Mouse (Mus musculus) megakaryocyte-erythroid progenitor cell, adult 5-6 weeks (primary cell): ENCODE data around the gene AA467197. TPM values are rescaled to one million over a fixed set of nuclear protein-coding genes. Genes with fewer than 3 reads are reported as not detected.

Experiments used
- ATAC-seq: replicated peaks from 2 replicates; pipeline ENCODE4 v1.8.0; 2016; ENCODE audit warnings: mild to moderate bottlenecking, inconsistent platforms; ENCODE audit not compliant: severe bottlenecking, poor library complexity, low FRiP score, low TSS enrichment
- total RNA-seq, 2 experiments: library from RNA; stranded (forward) in 1 of 2; stranded (reverse) in 1 of 2; fragments of 200-1000, 215-1000 nt in 1 of 2; fragments of >200 nt in 1 of 2; fragmentation: Nextera tagmentation in 1 of 2; gene quantifications; 2 replicates each; pipeline ENCODE4 v1.2.3; 2014 to 2017

The AA467197 gene
- total RNA-seq, 2 experiments from 2014 or later, result 2.6 TPM; not detected in 1

DNA sequence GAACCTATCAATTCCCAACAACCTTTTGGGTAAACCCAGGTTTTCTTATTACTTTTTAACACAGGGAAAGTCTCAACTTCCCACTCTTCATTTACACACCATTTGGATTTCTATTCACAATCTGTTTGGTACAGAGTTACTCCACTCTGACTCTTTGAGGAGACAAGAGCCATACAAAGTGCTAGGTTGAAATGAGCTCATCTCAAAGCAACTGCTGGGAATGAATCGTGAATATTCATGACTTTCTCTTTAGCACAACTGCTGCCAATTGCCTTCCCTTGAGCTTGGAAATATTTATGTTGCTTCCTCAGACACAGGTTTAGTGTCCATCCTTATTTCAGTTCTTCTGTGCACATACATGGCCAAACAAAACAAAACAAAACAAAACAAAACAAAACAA, 46.9 kb downstream of the AA467197 start:
- no peak for ATAC-seq

DNA sequence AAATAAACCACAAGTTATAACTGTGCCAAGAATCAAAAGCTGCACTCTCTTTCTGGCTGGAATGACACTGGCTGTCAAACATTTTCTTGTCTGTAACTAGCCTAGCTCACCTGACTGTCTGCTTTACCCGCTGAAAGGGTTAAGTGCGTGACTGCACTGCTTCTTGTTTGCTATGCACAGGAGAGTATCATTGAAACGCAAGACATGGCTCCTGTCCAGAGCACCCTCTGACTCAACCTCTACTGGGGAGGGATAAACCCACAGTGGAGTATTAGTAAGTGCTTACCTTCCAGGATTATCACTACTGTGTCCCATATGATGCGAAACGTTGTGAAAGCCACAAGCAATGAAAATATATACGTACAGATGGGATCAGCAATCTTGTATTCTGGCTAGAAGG, 49.9 kb downstream of the AA467197 start:
- ATAC-seq, result no peak

Other genes with a start within 250 kb of the AA467197 start
- 3.5 and 11.6 TPM in 2 replicates for gene Slc28a2, start 210.5 kb upstream of the AA467197 start, total RNA-seq (2014; fragmentation: Nextera tagmentation)
- gene Slc28a2, start 210.5 kb upstream of the AA467197 start, total RNA-seq (2017), result 3.2 and 4.5 TPM in 2 replicates
- 0.28 TPM in 1 of 2 replicates, not detected in the other for gene Gm14085, start 152.0 kb upstream of the AA467197 start, total RNA-seq (2014; fragmentation: Nextera tagmentation)
- gene Gm14085, start 152.0 kb upstream of the AA467197 start, total RNA-seq (2017), result 0.14 TPM in 1 of 2 replicates, not detected in the other
- gene Gatm, start 25.7 kb upstream of the AA467197 start, total RNA-seq (2014; fragmentation: Nextera tagmentation), result 154 and 166 TPM in 2 replicates
- gene Gatm, start 25.7 kb upstream of the AA467197 start, total RNA-seq (2017), result 110 and 122 TPM in 2 replicates
- gene Slc30a4, start 65.7 kb downstream of the AA467197 start, total RNA-seq (2014; fragmentation: Nextera tagmentation), result 0.59 and 0.64 TPM in 2 replicates
- gene Slc30a4, start 65.7 kb downstream of the AA467197 start, total RNA-seq (2017), result 1.0 and 1.2 TPM in 2 replicates
- 14.7 and 16.3 TPM in 2 replicates for gene Bloc1s6, start 101.5 kb downstream of the AA467197 start, total RNA-seq (2014; fragmentation: Nextera tagmentation)
- gene Bloc1s6, start 101.5 kb downstream of the AA467197 start, total RNA-seq (2017), result 21.1 and 27.6 TPM in 2 replicates
- 42.0 and 58.0 TPM in 2 replicates for gene Sqor, start 128.3 kb downstream of the AA467197 start, total RNA-seq (2014; fragmentation: Nextera tagmentation)
- 32.6 and 48.8 TPM in 2 replicates for gene Sqor, start 128.3 kb downstream of the AA467197 start, total RNA-seq (2017)